Mouse (Mus musculus) urinary bladder, postnatal 36 days (tissue): Measurements from ENCODE around the gene Rspry1.

Source experiments
- DNase-seq, 2 experiments: peaks; one replicate each; pipeline ENCODE4 v3.0.0; 2022; ENCODE audit warnings: low spot score in 2 of 2, mixed read lengths in 1 of 2

Gene Rspry1

GRCm38 (mm10) chr8:94602471-94603131 is 864 bp downstream of the Rspry1 start:
- peak; percentile 3 to 9 for DNase-seq

GRCm38 (mm10) chr8:94604030-94604429 is 2.3 kb downstream of the Rspry1 start:
- DNase-seq, result no peak

- DNase-seq, result no peak
These were observed 5.3 kb downstream of the Rspry1 start for GRCm38 (mm10) chr8:94607064-94607463.

- no peak for DNase-seq
These were observed 23.1 kb downstream of the Rspry1 start for GRCm38 (mm10) chr8:94624885-94625284.

GRCm38 (mm10) chr8:94633564-94634194 is 31.9 kb downstream of the Rspry1 start:
- no peak for DNase-seq

GRCm38 (mm10) chr8:94634211-94634610 is 32.5 kb downstream of the Rspry1 start:
- DNase-seq, result no peak

- no peak for DNase-seq
These were observed 39.4 kb downstream of the Rspry1 start for GRCm38 (mm10) chr8:94641183-94641582.

- no peak for DNase-seq
These were observed 40.2 kb downstream of the Rspry1 start for GRCm38 (mm10) chr8:94641938-94642337.

GRCm38 (mm10) chr8:94645202-94645601 is 43.5 kb downstream of the Rspry1 start:
- no peak for DNase-seq

- DNase-seq, result no peak
These were observed 44.4 kb downstream of the Rspry1 start for GRCm38 (mm10) chr8:94646165-94646564.

- DNase-seq, result no peak
These were observed 47.8 kb downstream of the Rspry1 start for GRCm38 (mm10) chr8:94649496-94649895.

- no peak for DNase-seq
These were observed 51.2 kb downstream of the Rspry1 start for GRCm38 (mm10) chr8:94652951-94653350.

GRCm38 (mm10) chr8:94654994-94655393 is 53.3 kb downstream of the Rspry1 start:
- no peak for DNase-seq

GRCm38 (mm10) chr8:94658031-94658430 is 56.3 kb downstream of the Rspry1 start:
- DNase-seq, result no peak

GRCm38 (mm10) chr8:94660418-94660817 is 58.7 kb downstream of the Rspry1 start:
- DNase-seq, result no peak

GRCm38 (mm10) chr8:94664722-94665121 is 63.0 kb downstream of the Rspry1 start:
- no peak for DNase-seq

- peak; percentile 86 to 94 for DNase-seq
These were observed 64.9 kb downstream of the Rspry1 start, which contains the start of gene Arl2bp for GRCm38 (mm10) chr8:94666456-94667308. Arl2bp (plus strand) TSS chr8:94666600.

- DNase-seq, result no peak
These were observed 72.6 kb downstream of the Rspry1 start for GRCm38 (mm10) chr8:94674384-94674783.

GRCm38 (mm10) chr8:94675923-94676322 is 74.2 kb downstream of the Rspry1 start:
- DNase-seq, result no peak

- DNase-seq, result peak in 1 of 2 experiments; percentile 59
These were observed 76.8 kb downstream of the Rspry1 start for GRCm38 (mm10) chr8:94678582-94678981.

- no peak for DNase-seq
These were observed 78.7 kb downstream of the Rspry1 start for GRCm38 (mm10) chr8:94680414-94680813.

- peak; percentile 67 to 82 for DNase-seq
These were observed 81.2 kb downstream of the Rspry1 start for GRCm38 (mm10) chr8:94682732-94683524.
